Mouse (Mus musculus): Measurements from ENCODE around the gene Mycbpap. TPM values are rescaled to one million over a fixed set of nuclear protein-coding genes. Genes with fewer than 3 reads are reported as not detected.

Gene Mycbpap
- polyA plus RNA-seq, 1 experiment from 2014 or later, result 2.2 TPM

GRCm38 (mm10) chr11:94491035-94491748 lies 30.4 kb downstream of the Mycbpap start:
- H3K4me3 ChIP-seq, result peak overlapping the region; percentile 54
- H3K36me3 ChIP-seq (ENCODE audit: poor library complexity, severe bottlenecking), result no peaks in the 10 kb centered on the region
- peak; percentile 75 for ATAC-seq
- H3K4me1 ChIP-seq, result peaks cover 11% of the 10 kb centered on the region; the same call in 1 of the 2 replicates
- H3K27ac ChIP-seq, result no peak overlapping the region
- peak overlapping the region; percentile 77 for H3K4me2 ChIP-seq
- WGBS, result 4% methylated on average over 54 of the region's 55 CpGs
- H3K27me3 ChIP-seq, result peaks cover 45% of the 10 kb centered on the region
- no peaks in the 10 kb centered on the region for H3K9me3 ChIP-seq (replicated peaks)
- H3K9ac ChIP-seq, result peak overlapping the region; percentile 83

- no peaks in the 10 kb centered on the region for H3K36me3 ChIP-seq (ENCODE audit: poor library complexity, severe bottlenecking)
- H3K4me3 ChIP-seq, result no peak overlapping the region
- H3K9ac ChIP-seq, result no peak overlapping the region
- peaks cover 49% of the 10 kb centered on the region for H3K27me3 ChIP-seq
- no peak for ATAC-seq
- H3K27ac ChIP-seq, result no peak overlapping the region
- no peak overlapping the region for H3K4me2 ChIP-seq
- no peaks in the 10 kb centered on the region for H3K9me3 ChIP-seq (replicated peaks)
- peaks cover 11% of the 10 kb centered on the region; the same call in 1 of the 2 replicates for H3K4me1 ChIP-seq
- WGBS, result 26% methylated on average over 4 of the region's 4 CpGs
Observed at GRCm38 (mm10) chr11:94489745-94490144, 31.8 kb downstream of the Mycbpap start.

GRCm38 (mm10) chr11:94488767-94489533 lies 32.6 kb downstream of the Mycbpap start:
- Histone ChIP-seq H3K4me1 (peaks cover 11% of the 10 kb centered on the region; the same call in 1 of the 2 replicates), H3K4me3 (no peak overlapping the region), H3K9me3 (replicated peaks) (no peaks in the 10 kb centered on the region), H3K27me3 (peaks cover 52% of the 10 kb centered on the region), H3K36me3 (ENCODE audit: poor library complexity, severe bottlenecking) (no peaks in the 10 kb centered on the region), H3K27ac (no peak overlapping the region), H3K4me2 (no peak overlapping the region), H3K9ac (no peak overlapping the region)
- 88% methylated on average over 11 of the region's 11 CpGs for WGBS
- no peak for ATAC-seq

- Histone ChIP-seq H3K4me2 (peak within 1 kb of the TSS; percentile 48), H3K4me1 (peaks cover 4% of the 10 kb centered on the region; the same call in 1 of the 2 replicates), H3K9me3 (replicated peaks) (no peaks in the 10 kb centered on the region), H3K4me3 (peak within 1 kb of the TSS; percentile 20), H3K27ac (no peak within 1 kb of the TSS), H3K9ac (no peak within 1 kb of the TSS), H3K27me3 (peaks cover 36% of the 10 kb centered on the region), H3K36me3 (ENCODE audit: poor library complexity, severe bottlenecking) (no peaks in the 10 kb centered on the region)
- WGBS, result 5% methylated on average over 24 of the region's 24 CpGs
- ATAC-seq, result peak; percentile 85
Observed at GRCm38 (mm10) chr11:94486001-94486400, 35.5 kb downstream of the Mycbpap start, which contains the start of gene Spata20. Gene Spata20, minus strand, starts transcription at chr11:94486179.

GRCm38 (mm10) chr11:94485223-94485622 lies 36.3 kb downstream of the Mycbpap start:
- 90% methylated on average over 5 of the region's 5 CpGs for WGBS
- peaks cover 32% of the 10 kb centered on the region for H3K27me3 ChIP-seq
- no peak for ATAC-seq

GRCm38 (mm10) chr11:94484636-94485035 lies 36.9 kb downstream of the Mycbpap start:
- H3K4me2 ChIP-seq, result no peak overlapping the region
- no peak for ATAC-seq
- no peak overlapping the region for H3K4me3 ChIP-seq
- no peaks in the 10 kb centered on the region for H3K9me3 ChIP-seq (replicated peaks)
- no peaks in the 10 kb centered on the region for H3K36me3 ChIP-seq (ENCODE audit: poor library complexity, severe bottlenecking)
- 88% methylated on average over 9 of the region's 9 CpGs for WGBS
- H3K9ac ChIP-seq, result no peak overlapping the region
- H3K4me1 ChIP-seq, result no peaks in the 10 kb centered on the region
- H3K27ac ChIP-seq, result no peak overlapping the region
- H3K27me3 ChIP-seq, result peaks cover 27% of the 10 kb centered on the region

More at GRCm38 (mm10) chr11:94485223-94485622, 36.3 kb downstream of the Mycbpap start:
- Histone ChIP-seq H3K4me2 (no peak overlapping the region), H3K4me1 (no peaks in the 10 kb centered on the region), H3K9ac (no peak overlapping the region), H3K9me3 (replicated peaks) (no peaks in the 10 kb centered on the region), H3K27ac (no peak overlapping the region), H3K36me3 (ENCODE audit: poor library complexity, severe bottlenecking) (no peaks in the 10 kb centered on the region), H3K4me3 (no peak overlapping the region)

GRCm38 (mm10) chr11:94483921-94484320 lies 37.6 kb downstream of the Mycbpap start:
- Histone ChIP-seq H3K9ac (no peak overlapping the region), H3K4me2 (no peak overlapping the region), H3K4me3 (no peak overlapping the region), H3K27me3 (peaks cover 23% of the 10 kb centered on the region), H3K4me1 (no peaks in the 10 kb centered on the region), H3K27ac (no peak overlapping the region), H3K9me3 (replicated peaks) (no peaks in the 10 kb centered on the region), H3K36me3 (ENCODE audit: poor library complexity, severe bottlenecking) (no peaks in the 10 kb centered on the region)
- WGBS, result 86% methylated on average over 14 of the region's 14 CpGs
- no peak for ATAC-seq

- no peaks in the 10 kb centered on the region for H3K4me1 ChIP-seq
- no peaks in the 10 kb centered on the region for H3K9me3 ChIP-seq (replicated peaks)
- H3K9ac ChIP-seq, result no peak overlapping the region
- H3K27me3 ChIP-seq, result peaks cover 23% of the 10 kb centered on the region
- H3K4me2 ChIP-seq, result no peak overlapping the region
- no peak for ATAC-seq
- H3K4me3 ChIP-seq, result no peak overlapping the region
- 85% methylated on average over 11 of the region's 11 CpGs for WGBS
- no peak overlapping the region for H3K27ac ChIP-seq
- H3K36me3 ChIP-seq (ENCODE audit: poor library complexity, severe bottlenecking), result no peaks in the 10 kb centered on the region
Observed at GRCm38 (mm10) chr11:94483436-94483835, 38.1 kb downstream of the Mycbpap start.

- no peak for ATAC-seq
- no peak overlapping the region for H3K4me2 ChIP-seq
- no peaks in the 10 kb centered on the region for H3K9me3 ChIP-seq (replicated peaks)
- H3K4me1 ChIP-seq, result no peaks in the 10 kb centered on the region
- WGBS, result 95% methylated on average over 11 of the region's 11 CpGs
- no peaks in the 10 kb centered on the region for H3K36me3 ChIP-seq (ENCODE audit: poor library complexity, severe bottlenecking)
- no peak overlapping the region for H3K27ac ChIP-seq
- H3K27me3 ChIP-seq, result peaks cover 25% of the 10 kb centered on the region
- no peak overlapping the region for H3K9ac ChIP-seq
- no peak overlapping the region for H3K4me3 ChIP-seq
Observed at GRCm38 (mm10) chr11:94482738-94483137, 38.8 kb downstream of the Mycbpap start.

- H3K36me3 ChIP-seq (ENCODE audit: poor library complexity, severe bottlenecking), result no peaks in the 10 kb centered on the region
- peaks cover 25% of the 10 kb centered on the region for H3K27me3 ChIP-seq
- ATAC-seq, result no peak
- no peaks in the 10 kb centered on the region for H3K4me1 ChIP-seq
- no peak overlapping the region for H3K9ac ChIP-seq
- H3K9me3 ChIP-seq (replicated peaks), result no peaks in the 10 kb centered on the region
- 91% methylated on average over 7 of the region's 7 CpGs for WGBS
- no peak overlapping the region for H3K4me3 ChIP-seq
- H3K27ac ChIP-seq, result no peak overlapping the region
- no peak overlapping the region for H3K4me2 ChIP-seq
Observed at GRCm38 (mm10) chr11:94481963-94482362, 39.6 kb downstream of the Mycbpap start.

GRCm38 (mm10) chr11:94480382-94480781 lies 41.2 kb downstream of the Mycbpap start:
- no peak for ATAC-seq
- H3K27ac ChIP-seq, result no peak overlapping the region
- no peak overlapping the region for H3K4me3 ChIP-seq
- 0 out of 2 replicates have a peak overlapping the region, but pooled peaks have one; percentile 2 for H3K9ac ChIP-seq
- no peaks in the 10 kb centered on the region for H3K36me3 ChIP-seq (ENCODE audit: poor library complexity, severe bottlenecking)
- peaks cover 38% of the 10 kb centered on the region for H3K27me3 ChIP-seq
- WGBS, result 91% methylated on average over 9 of the region's 9 CpGs
- H3K4me1 ChIP-seq, result peaks cover 7% of the 10 kb centered on the region
- no peaks in the 10 kb centered on the region for H3K9me3 ChIP-seq (replicated peaks)
- H3K4me2 ChIP-seq, result no peak overlapping the region

- Histone ChIP-seq H3K27ac (no peak overlapping the region), H3K4me3 (no peak overlapping the region), H3K9ac (no peak overlapping the region), H3K9me3 (replicated peaks) (no peaks in the 10 kb centered on the region), H3K4me1 (peaks cover 31% of the 10 kb centered on the region), H3K36me3 (ENCODE audit: poor library complexity, severe bottlenecking) (no peaks in the 10 kb centered on the region), H3K27me3 (peaks cover 44% of the 10 kb centered on the region), H3K4me2 (no peak overlapping the region)
- no peak for ATAC-seq
- 73% methylated on average over 6 of the region's 6 CpGs for WGBS
Observed at GRCm38 (mm10) chr11:94477651-94478050, 43.9 kb downstream of the Mycbpap start.
